Mouse (Mus musculus) lung, embryonic 16.5 days (tissue): Measurements from ENCODE around the gene Abca5. TPM values are rescaled to one million over a fixed set of nuclear protein-coding genes. Genes with fewer than 3 reads are reported as not detected.
"Not testable (repeated sequence)": the region's sequence is repeated elsewhere in the genome, so short reads cannot be mapped to it uniquely, and the experiment has no call there.

Experiments
- ATAC-seq: fragments of 200-750 bp; cut with Nextera tagmentation; 2 replicates; pipeline ENCODE4 v1.8.0; 2017; ENCODE audit warnings: low read depth, mild to moderate bottlenecking, moderate library complexity
- H3K27ac ChIP-seq: fragments of 300-500 bp; sonication (generic); 2 replicates; pipeline ENCODE4 v1.5.1; 2014; ENCODE audit warnings: mild to moderate bottlenecking, control low read depth, low read length
- H3K27me3 ChIP-seq: fragments of 300-500 bp; sonication (generic); 2 replicates; pipeline ENCODE4 v1.6.1; 2014; ENCODE audit warnings: low read depth, low read length, mixed read lengths; ENCODE audit not compliant: control insufficient read depth, insufficient read depth
- H3K36me3 ChIP-seq: fragments of 300-500 bp; sonication (generic); 2 replicates; pipeline ENCODE4 v1.6.1; 2014; ENCODE audit warnings: low read length; ENCODE audit not compliant: control insufficient read depth, insufficient read depth
- H3K4me1 ChIP-seq: fragments of 300-500 bp; sonication (generic); replicated peaks from 2 replicates; pipeline ENCODE4 v1.6.1; 2014; ENCODE audit warnings: low read length, mixed read lengths; ENCODE audit not compliant: control insufficient read depth, insufficient read depth
- H3K4me2 ChIP-seq: fragments of 300-500 bp; sonication (generic); 2 replicates; pipeline ENCODE4 v1.6.1; 2014; ENCODE audit warnings: low read depth, low read length, control low read depth
- H3K4me3 ChIP-seq: fragments of 300-500 bp; sonication (generic); 2 replicates; pipeline ENCODE4 v1.5.1; 2014; ENCODE audit warnings: mild to moderate bottlenecking, low read length, control low read depth
- H3K9ac ChIP-seq: fragments of 300-500 bp; sonication (generic); 2 replicates; pipeline ENCODE4 v1.6.1; 2014; ENCODE audit warnings: low read length, control low read depth
- H3K9me3 ChIP-seq: fragments of 300-500 bp; sonication (generic); 2 replicates; pipeline ENCODE4 v1.6.1; 2016; ENCODE audit warnings: low read length; ENCODE audit not compliant: control insufficient read depth
- WGBS: fragments of 180-500 bp; shearing (Covaris S2); extraction: QIAGEN DNeasy Blood & Tissue Kit; methylation state at CpG from one replicate; pipeline ENCODE4 v1.1.7; 2014; 5-methylcytosine and 5-hydroxymethylcytosine counted together
- polyA plus RNA-seq: library from polyadenylated mRNA; unstranded; fragments of >200 nt; fragmentation: Nextera tagmentation; extraction: Ambion mirVana; gene quantifications from 2 replicates; pipeline ENCODE4 v1.2.1, GENCODE M21; 2015

Abca5 gene
- polyA plus RNA-seq, 1 experiment from 2014 or later = 4.2 TPM

DNA sequence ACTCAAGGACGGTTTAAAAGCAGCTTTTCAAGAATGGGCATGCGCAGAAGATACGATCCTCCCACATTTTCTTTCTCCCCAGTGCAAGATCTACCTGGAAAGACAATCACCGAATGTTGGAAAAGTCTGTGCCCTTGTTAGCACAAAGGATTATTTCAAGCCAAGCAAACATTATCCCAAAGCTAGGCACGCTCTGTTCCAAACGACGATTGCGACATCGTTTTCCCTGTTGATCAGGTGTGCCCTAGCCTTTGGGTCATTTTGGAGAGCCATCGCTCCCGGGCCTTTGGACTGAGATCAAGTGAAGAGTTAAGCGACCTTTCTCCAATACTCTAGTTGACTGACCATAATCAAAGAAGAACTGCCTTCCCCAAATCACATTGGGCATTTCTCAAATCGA lies 30.1 kb upstream of the Abca5 start:
- Histone ChIP-seq H3K9ac (no peak overlapping the region), H3K4me3 (no peak overlapping the region), H3K4me1 (no peaks in the 10 kb centered on the region), H3K27ac (no peak overlapping the region), H3K4me2 (no peak overlapping the region), H3K36me3 (no peaks in the 10 kb centered on the region), H3K9me3 (no peaks in the 10 kb centered on the region), H3K27me3 (no peaks in the 10 kb centered on the region)
- no peak for ATAC-seq
- WGBS = 78% methylated on average over 13 of the region's 13 CpGs

DNA sequence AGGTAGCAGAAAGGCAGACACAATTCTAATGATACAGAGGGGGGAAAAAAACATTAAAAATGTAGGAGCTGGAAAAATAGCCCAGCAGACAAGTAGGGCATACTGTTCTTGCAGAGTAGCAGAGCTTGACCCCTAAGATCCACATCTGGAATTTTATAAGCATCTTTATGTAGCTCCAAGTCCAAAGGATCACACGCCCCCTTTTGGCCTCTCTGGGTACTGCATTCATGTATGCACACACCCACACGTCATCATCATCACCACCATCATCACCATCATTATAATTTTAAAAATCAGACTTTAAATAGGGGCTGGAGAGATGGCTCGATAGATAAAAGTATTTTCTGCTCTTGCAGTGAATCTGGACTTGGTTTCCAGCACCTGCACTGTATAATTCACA lies 29.4 kb upstream of the Abca5 start:
- Histone ChIP-seq H3K9me3 (no peaks in the 10 kb centered on the region), H3K9ac (no peak overlapping the region), H3K36me3 (no peaks in the 10 kb centered on the region), H3K4me2 (no peak overlapping the region), H3K27ac (no peak overlapping the region), H3K4me1 (no peaks in the 10 kb centered on the region), H3K27me3 (no peaks in the 10 kb centered on the region), H3K4me3 (no peak overlapping the region)
- ATAC-seq = no peak
- 67% methylated on average over 3 of the region's 3 CpGs for WGBS

GRCm38 (mm10) chr11:110365016-110365415 lies 27.5 kb upstream of the Abca5 start:
- Histone ChIP-seq H3K4me1 (no peaks in the 10 kb centered on the region), H3K9ac (no peak overlapping the region), H3K4me3 (no peak overlapping the region), H3K9me3 (no peaks in the 10 kb centered on the region), H3K27me3 (no peaks in the 10 kb centered on the region), H3K27ac (no peak overlapping the region), H3K4me2 (no peak overlapping the region), H3K36me3 (no peaks in the 10 kb centered on the region)
- ATAC-seq = no peak
- 74% methylated on average over 3 of the region's 3 CpGs for WGBS

DNA sequence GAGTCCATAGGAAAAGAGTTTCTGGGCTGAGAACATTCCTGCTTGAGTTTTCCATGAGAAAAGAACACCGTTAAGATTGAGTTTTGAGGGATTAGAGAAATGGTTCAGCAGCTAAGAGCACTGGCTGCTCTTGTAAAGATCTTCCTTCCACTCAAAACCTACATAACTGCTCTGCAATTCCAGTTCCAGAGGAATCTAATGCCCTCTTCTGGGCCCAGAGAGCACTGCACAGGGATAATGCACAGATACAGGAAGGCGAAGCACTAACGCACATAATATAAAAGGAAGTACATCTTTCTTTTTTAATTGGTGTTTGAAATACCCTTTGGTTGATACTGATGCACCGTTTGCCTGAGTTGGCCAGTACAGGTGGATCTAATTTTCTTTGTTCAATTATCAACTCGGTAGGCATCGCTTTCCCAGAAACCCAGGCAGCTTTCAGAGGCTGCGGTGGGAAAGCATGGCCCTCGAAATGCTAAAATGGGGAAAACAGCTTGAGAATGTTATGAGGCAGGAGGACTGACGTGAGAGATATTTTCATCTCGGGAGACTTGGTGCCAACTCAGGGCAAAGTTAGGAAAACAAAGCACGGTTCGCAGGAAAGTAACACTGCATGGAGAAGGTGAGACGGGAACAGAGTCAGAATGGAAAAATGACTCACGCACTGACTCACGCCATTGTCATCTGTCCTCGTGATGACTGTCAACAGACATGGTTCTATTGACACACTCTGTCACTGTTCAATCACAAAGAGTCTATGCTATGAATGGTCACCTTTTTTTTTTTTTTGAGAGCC lies 20.4 kb upstream of the Abca5 start:
- H3K4me3 ChIP-seq = no peak overlapping the region
- H3K4me2 ChIP-seq = no peak overlapping the region
- H3K9me3 ChIP-seq = no peaks in the 10 kb centered on the region
- 58% methylated on average over 16 of the region's 16 CpGs for WGBS
- 0 out of 2 replicates have a peak, but pooled peaks have one; percentile 43 for ATAC-seq
- H3K27ac ChIP-seq = no peak overlapping the region
- no peaks in the 10 kb centered on the region for H3K27me3 ChIP-seq
- no peaks in the 10 kb centered on the region for H3K36me3 ChIP-seq
- no peaks in the 10 kb centered on the region for H3K4me1 ChIP-seq
- no peak overlapping the region for H3K9ac ChIP-seq

GRCm38 (mm10) chr11:110355131-110355530 lies 17.6 kb upstream of the Abca5 start:
- not testable (repeated sequence) for H3K27me3 ChIP-seq, H3K4me1 ChIP-seq, H3K4me2 ChIP-seq, H3K4me3 ChIP-seq, H3K9me3 ChIP-seq, ATAC-seq, H3K36me3 ChIP-seq, H3K9ac ChIP-seq, H3K27ac ChIP-seq
- 76% methylated on average over 9 of the region's 9 CpGs for whole genome bisulfite sequencing

- Histone ChIP-seq H3K27me3 (no peaks in the 10 kb centered on the region), H3K27ac (no peak overlapping the region), H3K9ac (no peak overlapping the region), H3K36me3 (no peaks in the 10 kb centered on the region), H3K4me1 (no peaks in the 10 kb centered on the region), H3K4me2 (no peak overlapping the region), H3K4me3 (no peak overlapping the region), H3K9me3 (no peaks in the 10 kb centered on the region)
- ATAC-seq = no peak
- WGBS = 64% methylated on average over 9 of the region's 9 CpGs
Observed at GRCm38 (mm10) chr11:110354261-110354660, 16.7 kb upstream of the Abca5 start.

GRCm38 (mm10) chr11:110348170-110348569 lies 10.7 kb upstream of the Abca5 start:
- no peak overlapping the region for H3K4me3 ChIP-seq
- ATAC-seq = peak; percentile 70
- no peak overlapping the region for H3K27ac ChIP-seq
- no peaks in the 10 kb centered on the region for H3K27me3 ChIP-seq
- H3K9me3 ChIP-seq = no peaks in the 10 kb centered on the region
- H3K36me3 ChIP-seq = no peaks in the 10 kb centered on the region
- no peak overlapping the region for H3K9ac ChIP-seq
- 57% methylated on average over 2 of the region's 2 CpGs for WGBS
- no peaks in the 10 kb centered on the region for H3K4me1 ChIP-seq
- no peak overlapping the region for H3K4me2 ChIP-seq

DNA sequence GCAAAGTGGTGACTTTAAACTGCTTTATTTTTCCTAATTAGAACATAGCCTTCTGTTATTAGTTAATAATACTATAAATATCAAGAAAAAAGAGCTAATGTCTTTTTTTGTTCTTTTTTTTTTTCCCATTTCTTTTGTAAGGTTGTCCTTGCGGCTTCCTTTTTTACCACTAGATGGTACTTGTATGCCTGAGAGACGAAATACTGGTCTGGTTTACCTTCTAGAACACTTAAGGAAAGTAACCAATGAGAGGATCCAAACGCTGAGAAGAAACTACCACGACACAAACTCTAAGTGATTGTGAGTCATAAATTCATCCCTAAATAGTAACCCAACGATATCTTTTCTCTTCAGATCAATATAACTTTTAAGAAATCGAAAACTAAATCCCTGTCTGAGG lies 10.3 kb upstream of the Abca5 start:
- Histone ChIP-seq H3K27me3 (no peaks in the 10 kb centered on the region), H3K4me3 (no peak overlapping the region), H3K27ac (no peak overlapping the region), H3K4me2 (no peak overlapping the region), H3K4me1 (no peaks in the 10 kb centered on the region), H3K9ac (no peak overlapping the region), H3K36me3 (no peaks in the 10 kb centered on the region), H3K9me3 (no peaks in the 10 kb centered on the region)
- no peak for ATAC-seq
- 50% methylated on average over 6 of the region's 6 CpGs for WGBS

DNA sequence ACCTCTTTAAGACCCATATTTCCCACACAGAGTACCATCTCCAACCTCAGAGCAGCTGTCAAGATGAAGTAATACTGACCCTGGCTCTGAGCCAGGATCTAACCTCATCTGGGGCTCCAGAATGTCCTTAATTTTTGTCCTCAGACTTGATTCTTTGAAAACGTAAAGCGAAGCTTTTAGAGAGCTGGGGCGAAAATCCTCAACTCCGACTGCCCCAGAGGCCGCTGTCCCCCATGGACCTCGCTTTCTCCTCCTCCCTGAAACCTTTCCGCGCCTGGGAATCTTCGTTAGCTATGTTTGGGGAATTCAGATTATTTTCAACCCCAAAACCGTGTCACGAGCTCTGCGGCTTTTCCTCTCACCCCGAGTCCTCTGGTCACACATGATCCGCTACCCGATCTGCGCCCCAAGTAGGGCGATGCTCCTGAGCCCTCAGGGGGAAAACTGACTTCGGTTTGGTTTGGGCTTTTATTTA lies 665 bp downstream of the Abca5 start:
- 2% methylated on average over 18 of the region's 18 CpGs for WGBS
- no peaks in the 10 kb centered on the region for H3K9me3 ChIP-seq
- H3K9ac ChIP-seq = peak overlapping the region; percentile 77
- 0 out of 2 replicates have a peak, but pooled peaks cover 2% of the 10 kb centered on the region for H3K27me3 ChIP-seq
- H3K36me3 ChIP-seq = no peaks in the 10 kb centered on the region
- H3K4me3 ChIP-seq = peak overlapping the region; percentile 85
- peak overlapping the region; percentile 86 for H3K4me2 ChIP-seq
- ATAC-seq = peak; percentile 9; the same call in 1 of the 2 replicates
- no peaks in the 10 kb centered on the region; the same call in 1 of the 2 replicates for H3K4me1 ChIP-seq
- H3K27ac ChIP-seq = no peak overlapping the region
